Mouse (Mus musculus) brain, embryonic 14.5 days (tissue): ENCODE data around the gene 1700016D06Rik.

ENCODE experiments used
- CTCF ChIP-seq: fragments of 200-500 bp; IDR thresholded peaks from 2 replicates; pipeline ENCODE4 v1.5.1; 2012; ENCODE audit warnings: inconsistent platforms, mild to moderate bottlenecking, moderate library complexity, borderline replicate concordance; ENCODE audit not compliant: insufficient read depth, insufficient read length; ENCODE audit errors: extremely low read depth
- POLR2A ChIP-seq: fragments of 200-500 bp; IDR thresholded peaks from 2 replicates; pipeline ENCODE4 v1.6.1; 2012; ENCODE audit warnings: mild to moderate bottlenecking, inconsistent platforms, borderline replicate concordance; ENCODE audit not compliant: poor library complexity, insufficient read depth, insufficient read length, severe bottlenecking; ENCODE audit errors: extremely low read depth

- TF ChIP-seq POLR2A (no peak), CTCF (no peak)
Measured at GRCm38 (mm10) chr8:11727273-11727650, 26.4 kb upstream of the 1700016D06Rik start.
